Mouse (Mus musculus): ENCODE data around the gene Tcp11l1. TPM values are rescaled to one million over a fixed set of nuclear protein-coding genes. Genes with fewer than 3 reads are reported as not detected.

The Tcp11l1 gene
- total and polyA plus RNA-seq, 2 experiments from 2014 or later: 1.9 to 28.7 TPM

DNA sequence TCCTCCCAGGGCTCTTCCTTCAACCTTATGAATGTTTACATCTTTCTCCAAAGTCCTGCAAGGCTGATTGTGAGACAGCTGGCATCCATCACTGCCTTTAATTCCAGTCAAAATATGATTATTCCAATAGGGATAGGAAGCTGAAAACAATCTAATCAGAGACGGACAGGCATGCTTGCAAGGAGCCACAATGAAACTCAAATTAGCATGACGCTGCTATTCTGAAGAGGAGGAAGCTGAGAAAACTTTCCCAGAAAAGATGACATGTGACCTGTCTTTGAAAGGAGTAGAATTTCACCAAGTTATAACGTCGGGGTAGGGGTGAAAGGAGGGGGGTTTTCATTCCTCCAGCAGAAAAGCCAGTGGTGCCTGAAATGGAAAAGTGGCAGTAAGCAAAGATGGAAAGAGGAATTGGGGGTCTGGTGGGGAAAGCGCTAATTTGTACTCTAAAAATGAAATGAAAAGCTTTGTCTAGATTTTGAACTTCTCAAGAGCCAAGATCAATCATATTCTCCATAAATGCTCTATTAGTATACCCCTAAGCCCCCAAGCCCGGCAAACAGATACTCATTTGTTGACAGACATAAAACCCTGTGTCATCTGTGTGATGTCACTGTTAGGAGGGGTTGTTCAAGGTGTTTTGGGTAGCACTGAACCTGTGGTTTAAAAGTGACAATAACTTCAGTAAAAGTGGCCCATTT, 1.1 kb downstream of the Tcp11l1 start:
- peak overlapping the region; percentile 75; the same call in 1 of the 2 replicates for H3K4me3 ChIP-seq (ENCODE audit: low read depth, low read length)
- H3K4me1 ChIP-seq (ENCODE audit: control insufficient read depth, insufficient read depth): peaks cover 12% of the 10 kb centered on the region; the same call in 1 of the 2 replicates
- no peak overlapping the region for H3K9ac ChIP-seq (replicated peaks; ENCODE audit: low read depth, low read length)
- H3K27me3 ChIP-seq (ENCODE audit: control insufficient read depth, insufficient read depth, low read length): no peaks in the 10 kb centered on the region
- no peaks in the 10 kb centered on the region for H3K9me3 ChIP-seq (replicated peaks; ENCODE audit: control insufficient read depth, low read length)
- TF ChIP-seq CTCF (IDR thresholded peaks at IDR 0.05; ENCODE audit: low read depth) (no peak), EP300 (IDR thresholded peaks at IDR 0.05; ENCODE audit: low read depth) (no peak)
- ATAC-seq (ENCODE audit: insufficient read depth, low read depth) (no peak), DNase-seq (ENCODE audit: low spot score) (no peak)
- 45% methylated on average over 6 of the region's 6 CpGs for WGBS
- peak overlapping the region; percentile 76 for H3K4me2 ChIP-seq (ENCODE audit: low read depth, low read length)
- no peak overlapping the region for H3K27ac ChIP-seq (ENCODE audit: low read depth)
- H3K36me3 ChIP-seq (replicated peaks; ENCODE audit: control insufficient read depth, insufficient read depth, low read length): no peaks in the 10 kb centered on the region

DNA sequence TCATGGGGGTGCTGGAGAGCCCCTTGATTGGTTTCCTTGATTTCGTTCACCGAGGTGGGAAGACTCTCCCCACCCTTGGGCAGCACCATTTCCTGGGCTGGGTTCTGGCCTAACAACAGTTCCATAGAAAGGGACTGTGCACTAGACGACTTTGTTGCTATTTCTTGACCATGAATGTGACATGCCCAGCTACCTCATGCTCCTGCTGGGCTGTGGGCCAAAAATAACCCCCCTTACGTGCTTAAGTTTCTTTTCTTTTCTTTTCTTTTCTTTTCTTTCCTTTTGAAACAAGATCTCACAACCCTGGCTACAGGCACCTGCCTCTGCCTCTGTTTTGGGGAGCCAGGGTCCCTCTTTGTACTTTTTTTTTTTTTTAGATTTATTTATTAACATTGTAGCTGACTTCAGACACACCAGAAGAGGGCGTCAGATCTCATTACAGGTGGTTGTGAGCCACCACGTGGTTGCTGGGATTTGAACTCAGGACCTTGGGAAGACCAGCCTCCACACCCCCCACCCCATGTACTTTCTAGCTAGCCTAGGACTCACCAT, 2.1 kb downstream of the Tcp11l1 start:
- H3K27ac ChIP-seq (ENCODE audit: low read depth): no peak overlapping the region
- H3K4me1 ChIP-seq (ENCODE audit: control insufficient read depth, insufficient read depth): peaks cover 12% of the 10 kb centered on the region; the same call in 1 of the 2 replicates
- WGBS: 31% methylated on average over 6 of the region's 6 CpGs
- ATAC-seq (ENCODE audit: insufficient read depth, low read depth): no peak
- H3K4me2 ChIP-seq (ENCODE audit: low read depth, low read length): no peak overlapping the region
- DNase-seq (ENCODE audit: low spot score): no peak
- no peak overlapping the region for H3K4me3 ChIP-seq (ENCODE audit: low read depth, low read length)
- no peaks in the 10 kb centered on the region for H3K9me3 ChIP-seq (replicated peaks; ENCODE audit: control insufficient read depth, low read length)
- H3K27me3 ChIP-seq (ENCODE audit: control insufficient read depth, insufficient read depth, low read length): no peaks in the 10 kb centered on the region
- TF ChIP-seq EP300 (IDR thresholded peaks at IDR 0.05; ENCODE audit: low read depth): no peak
- no peak for TF ChIP-seq CTCF (IDR thresholded peaks at IDR 0.05; ENCODE audit: low read depth)
- H3K36me3 ChIP-seq (replicated peaks; ENCODE audit: control insufficient read depth, insufficient read depth, low read length): no peaks in the 10 kb centered on the region; the same call in 1 of the 2 replicates
- no peak overlapping the region for H3K9ac ChIP-seq (replicated peaks; ENCODE audit: low read depth, low read length)

DNA sequence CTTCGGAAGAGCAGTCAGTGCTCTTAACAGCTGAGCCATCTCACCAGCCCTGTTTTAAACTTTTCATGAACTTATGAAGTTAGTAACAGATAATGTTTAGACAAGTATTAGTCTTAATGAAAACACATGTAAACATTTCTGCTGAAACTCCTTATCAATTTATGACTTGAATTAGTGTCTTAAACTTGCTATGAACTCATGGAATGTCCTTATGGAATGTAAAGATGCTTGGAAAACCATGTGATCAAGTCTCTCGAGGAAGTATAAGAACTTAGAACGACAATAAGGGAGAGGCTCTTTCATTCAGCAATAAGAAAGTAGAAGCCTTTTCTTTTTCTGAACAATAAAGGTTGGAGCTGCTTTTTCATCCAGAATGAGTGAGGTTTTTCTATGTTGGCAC, 7.6 kb downstream of the Tcp11l1 start:
- H3K4me3 ChIP-seq (ENCODE audit: low read depth, low read length): no peak overlapping the region
- H3K27me3 ChIP-seq (ENCODE audit: control insufficient read depth, insufficient read depth, low read length): no peaks in the 10 kb centered on the region
- H3K4me1 ChIP-seq (ENCODE audit: control insufficient read depth, insufficient read depth): no peaks in the 10 kb centered on the region
- no peaks in the 10 kb centered on the region for H3K9me3 ChIP-seq (replicated peaks; ENCODE audit: control insufficient read depth, low read length)
- H3K4me2 ChIP-seq (ENCODE audit: low read depth, low read length): no peak overlapping the region
- no peak for TF ChIP-seq CTCF (IDR thresholded peaks at IDR 0.05; ENCODE audit: low read depth)
- TF ChIP-seq EP300 (IDR thresholded peaks at IDR 0.05; ENCODE audit: low read depth): no peak
- H3K27ac ChIP-seq (ENCODE audit: low read depth): no peak overlapping the region
- H3K36me3 ChIP-seq (replicated peaks; ENCODE audit: control insufficient read depth, insufficient read depth, low read length): no peaks in the 10 kb centered on the region; the same call in 1 of the 2 replicates
- ATAC-seq (ENCODE audit: insufficient read depth, low read depth) (no peak), DNase-seq (ENCODE audit: low spot score) (no peak)
- H3K9ac ChIP-seq (replicated peaks; ENCODE audit: low read depth, low read length): no peak overlapping the region
- WGBS: 79% methylated on average over 3 of the region's 3 CpGs

DNA sequence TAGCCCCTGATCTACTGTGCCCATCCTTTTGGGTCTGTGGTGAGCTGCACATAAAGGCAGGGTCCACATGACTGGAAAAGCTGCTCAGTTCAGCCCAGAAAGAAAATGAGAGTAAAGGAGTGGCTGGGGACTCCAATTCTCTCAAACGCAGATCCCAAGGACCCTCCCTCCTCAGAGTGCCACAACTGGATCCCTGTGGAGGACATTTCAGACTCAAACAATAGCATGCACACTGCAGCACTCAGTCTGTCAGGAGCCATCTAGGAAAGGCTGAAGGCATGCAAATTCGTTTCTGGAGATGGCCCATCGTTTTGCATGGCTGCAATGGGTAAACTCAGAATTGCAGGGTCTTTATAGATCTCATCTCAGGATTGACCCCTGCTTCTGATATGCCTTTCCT, 8.8 kb downstream of the Tcp11l1 start:
- no peaks in the 10 kb centered on the region for H3K9me3 ChIP-seq (replicated peaks; ENCODE audit: control insufficient read depth, low read length)
- H3K36me3 ChIP-seq (replicated peaks; ENCODE audit: control insufficient read depth, insufficient read depth, low read length): no peaks in the 10 kb centered on the region; the same call in 1 of the 2 replicates
- H3K9ac ChIP-seq (replicated peaks; ENCODE audit: low read depth, low read length): no peak overlapping the region
- TF ChIP-seq EP300 (IDR thresholded peaks at IDR 0.05; ENCODE audit: low read depth): no peak
- TF ChIP-seq CTCF (IDR thresholded peaks at IDR 0.05; ENCODE audit: low read depth): no peak
- H3K27me3 ChIP-seq (ENCODE audit: control insufficient read depth, insufficient read depth, low read length): no peaks in the 10 kb centered on the region
- no peaks in the 10 kb centered on the region for H3K4me1 ChIP-seq (ENCODE audit: control insufficient read depth, insufficient read depth)
- no peak overlapping the region for H3K4me3 ChIP-seq (ENCODE audit: low read depth, low read length)
- 84% methylated on average over 3 of the region's 3 CpGs for WGBS
- no peak overlapping the region for H3K27ac ChIP-seq (ENCODE audit: low read depth)
- ATAC-seq (ENCODE audit: insufficient read depth, low read depth) (no peak), DNase-seq (ENCODE audit: low spot score) (no peak)
- no peak overlapping the region for H3K4me2 ChIP-seq (ENCODE audit: low read depth, low read length)

DNA sequence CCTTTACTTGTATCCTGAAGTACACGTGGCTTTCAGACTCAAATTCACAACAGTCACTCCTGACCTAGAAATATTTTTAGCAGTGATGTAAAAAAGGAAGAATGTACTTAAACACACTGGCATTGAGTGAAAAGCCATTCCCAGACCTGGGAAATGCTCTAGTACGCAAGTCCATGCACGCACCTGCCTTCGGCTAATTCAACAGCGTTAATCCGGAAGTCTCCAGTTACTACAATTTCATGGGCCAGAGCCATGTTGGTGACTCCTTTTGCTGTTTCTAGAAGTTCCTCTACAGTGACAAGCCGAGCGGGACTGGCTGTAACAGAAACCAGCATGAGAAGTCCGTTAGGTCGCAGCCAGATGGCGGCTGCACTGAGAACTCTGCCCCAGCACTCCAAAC, 12.3 kb downstream of the Tcp11l1 start:
- H3K9me3 ChIP-seq (replicated peaks; ENCODE audit: control insufficient read depth, low read length): no peaks in the 10 kb centered on the region
- 76% methylated on average over 11 of the region's 11 CpGs for WGBS
- no peak overlapping the region for H3K9ac ChIP-seq (replicated peaks; ENCODE audit: low read depth, low read length)
- H3K36me3 ChIP-seq (replicated peaks; ENCODE audit: control insufficient read depth, insufficient read depth, low read length): no peaks in the 10 kb centered on the region
- DNase-seq (ENCODE audit: low spot score) (no peak), ATAC-seq (ENCODE audit: insufficient read depth, low read depth) (no peak)
- no peak overlapping the region for H3K27ac ChIP-seq (ENCODE audit: low read depth)
- H3K4me3 ChIP-seq (ENCODE audit: low read depth, low read length): no peak overlapping the region
- no peaks in the 10 kb centered on the region for H3K27me3 ChIP-seq (ENCODE audit: control insufficient read depth, insufficient read depth, low read length)
- H3K4me2 ChIP-seq (ENCODE audit: low read depth, low read length): no peak overlapping the region
- no peaks in the 10 kb centered on the region for H3K4me1 ChIP-seq (ENCODE audit: control insufficient read depth, insufficient read depth)
- TF ChIP-seq CTCF (IDR thresholded peaks at IDR 0.05; ENCODE audit: low read depth) (no peak), EP300 (IDR thresholded peaks at IDR 0.05; ENCODE audit: low read depth) (no peak)
